Mouse (Mus musculus) left cerebral cortex, postnatal 4 days (tissue): ENCODE results near the gene Mecom. TPM values are rescaled to one million over a fixed set of nuclear protein-coding genes. Genes with fewer than 3 reads are reported as not detected.

ENCODE experiments used
- DNase-seq: peaks from one replicate; pipeline ENCODE4 v3.0.0-alpha.2; 2022
- intact Hi-C: fragments of 180-260 bp; cut with DNase I; formaldehyde crosslinking; loops from one replicate; pipeline ENCODE4 v1.15.1; 2025
- total RNA-seq, 2 experiments: library from RNA; stranded (reverse); gene quantifications; 2 replicates each; pipeline ENCODE4 v1.2.3; 2021

Gene Mecom
- total RNA-seq, 2 experiments from 2014 or later, result 5.3 to 6.0 TPM

GRCm38 (mm10) chr3:30380273-30380672, 167.5 kb downstream of the Mecom start:
- intact Hi-C loops, result no loop called here
- no peak for DNase-seq

GRCm38 (mm10) chr3:30379301-30379700, 168.5 kb downstream of the Mecom start:
- DNase-seq, result no peak
- intact Hi-C loops, result no loop called here

GRCm38 (mm10) chr3:30371472-30371871, 176.3 kb downstream of the Mecom start:
- intact Hi-C loops, result no loop called here
- no peak for DNase-seq

GRCm38 (mm10) chr3:30370860-30371455, 176.8 kb downstream of the Mecom start:
- intact Hi-C loops, result no loop called here
- no peak for DNase-seq

- DNase-seq, result no peak
- intact Hi-C loops, result no loop called here
Observed at GRCm38 (mm10) chr3:30366621-30367020, 181.2 kb downstream of the Mecom start.

- intact Hi-C loops, result no loop called here
- DNase-seq, result peak; percentile 10
Observed at GRCm38 (mm10) chr3:30361190-30361589, 186.6 kb downstream of the Mecom start.

- no peak for DNase-seq
- intact Hi-C loops, result no loop called here
Observed at GRCm38 (mm10) chr3:30353878-30354727, 193.7 kb downstream of the Mecom start.

GRCm38 (mm10) chr3:30349279-30349678, 198.5 kb downstream of the Mecom start:
- no peak for DNase-seq

GRCm38 (mm10) chr3:30344151-30344550, 203.7 kb downstream of the Mecom start:
- intact Hi-C loops, result no loop called here
- DNase-seq, result no peak

More at GRCm38 (mm10) chr3:30349279-30349678, 198.5 kb downstream of the Mecom start:
- intact Hi-C loops, result no loop called here

- DNase-seq, result no peak
- intact Hi-C loops, result no loop called here
Observed at GRCm38 (mm10) chr3:30332337-30332736, 215.5 kb downstream of the Mecom start.

GRCm38 (mm10) chr3:30330476-30330875, 217.3 kb downstream of the Mecom start:
- intact Hi-C loops, result no loop called here
- DNase-seq, result no peak

- intact Hi-C loops, result no loop called here
- no peak for DNase-seq
Observed at GRCm38 (mm10) chr3:30330021-30330420, 217.8 kb downstream of the Mecom start.

GRCm38 (mm10) chr3:30314955-30315354, 232.9 kb downstream of the Mecom start:
- DNase-seq, result no peak
- intact Hi-C loops, result no loop called here

- DNase-seq, result no peak
- intact Hi-C loops, result no loop called here
Observed at GRCm38 (mm10) chr3:30308081-30308480, 239.7 kb downstream of the Mecom start.

- no peak for DNase-seq
- intact Hi-C loops, result no loop called here
Observed at GRCm38 (mm10) chr3:30307601-30308000, 240.2 kb downstream of the Mecom start.

GRCm38 (mm10) chr3:30306080-30306479, 241.7 kb downstream of the Mecom start:
- intact Hi-C loops, result no loop called here
- no peak for DNase-seq

- intact Hi-C loops, result no loop called here
Observed at GRCm38 (mm10) chr3:30299460-30299859, 248.3 kb downstream of the Mecom start.

GRCm38 (mm10) chr3:30294433-30294832, 253.4 kb downstream of the Mecom start:
- intact Hi-C loops, result no loop called here
- no peak for DNase-seq

More at GRCm38 (mm10) chr3:30299460-30299859, 248.3 kb downstream of the Mecom start:
- peak; percentile 44 for DNase-seq

- DNase-seq, result no peak
- intact Hi-C loops, result no loop called here
Observed at GRCm38 (mm10) chr3:30286529-30286928, 261.3 kb downstream of the Mecom start.

- intact Hi-C loops, result no loop called here
Observed at GRCm38 (mm10) chr3:30284094-30284493, 263.7 kb downstream of the Mecom start.

GRCm38 (mm10) chr3:30283562-30283961, 264.2 kb downstream of the Mecom start:
- no peak for DNase-seq
- intact Hi-C loops, result no loop called here

More at GRCm38 (mm10) chr3:30284094-30284493, 263.7 kb downstream of the Mecom start:
- no peak for DNase-seq

- intact Hi-C loops, result no loop called here
- DNase-seq, result no peak
Observed at GRCm38 (mm10) chr3:30277569-30277968, 270.2 kb downstream of the Mecom start.
